Mouse (Mus musculus) MEL (cell line): Measurements from ENCODE around the gene Fndc8. TPM values are rescaled to one million over a fixed set of nuclear protein-coding genes. Genes with fewer than 3 reads are reported as not detected.

ENCODE experiments used
- DNase-seq: peaks from one replicate; pipeline ENCODE4 v3.0.0; 2011; ENCODE audit warnings: low read depth, low spot score
- H3K27ac ChIP-seq: 2 replicates; pipeline ENCODE4 v1.5.1; 2012; ENCODE audit warnings: low read depth, mild to moderate bottlenecking, control low read depth, low read length, moderate library complexity; ENCODE audit not compliant: control insufficient read depth
- H3K27me3 ChIP-seq, 2 experiments: fragments of 150-350 bp in 1 of 2; sonication (generic) in 1 of 2; 2 replicates each; pipeline ENCODE4 v1.6.1; 2012; ENCODE audit warnings: low read length in 2 of 2, mild to moderate bottlenecking in 2 of 2, improper control_type of control experiment in 1 of 2, moderate library complexity in 1 of 2; ENCODE audit not compliant: insufficient read depth in 2 of 2, control insufficient read depth in 1 of 2
- H3K36me3 ChIP-seq, 2 experiments: 2 replicates each; pipeline ENCODE4 v1.6.1; 2012 to 2014; ENCODE audit warnings: low read length in 2 of 2, improper control_type of control experiment in 1 of 2, inconsistent platforms in 1 of 2, mild to moderate bottlenecking in 1 of 2; ENCODE audit not compliant: insufficient read depth in 2 of 2, control insufficient read depth in 1 of 2
- H3K4me1 ChIP-seq, 2 experiments: fragments of 150-350 bp in 1 of 2; sonication (generic) in 1 of 2; 2 replicates each; pipeline ENCODE4 v1.6.1; 2012; ENCODE audit warnings: low read length in 2 of 2, improper control_type of control experiment in 1 of 2, mild to moderate bottlenecking in 1 of 2; ENCODE audit not compliant: insufficient read depth in 2 of 2, control insufficient read depth in 1 of 2
- H3K4me3 ChIP-seq, 2 experiments: fragments of 150-350 bp in 1 of 2; sonication (generic) in 1 of 2; 2 replicates each; pipeline ENCODE4 v1.5.1; 2012; ENCODE audit warnings: low read depth in 2 of 2, low read length in 2 of 2, mild to moderate bottlenecking in 2 of 2, moderate library complexity in 2 of 2, control low read depth in 1 of 2, improper control_type of control experiment in 1 of 2; ENCODE audit not compliant: control insufficient read depth in 1 of 2, insufficient read depth in 1 of 2
- H3K79me2 ChIP-seq: 2 replicates; pipeline ENCODE4 v1.6.1; 2012; ENCODE audit warnings: mild to moderate bottlenecking, low read length, moderate library complexity; ENCODE audit not compliant: control insufficient read depth, poor library complexity, insufficient read depth
- H3K9ac ChIP-seq: 2 replicates; pipeline ENCODE4 v1.6.1; 2012; ENCODE audit warnings: low read depth, mild to moderate bottlenecking, control low read depth, low read length, moderate library complexity; ENCODE audit not compliant: control insufficient read depth, poor library complexity, severe bottlenecking
- H3K9me3 ChIP-seq: fragments of 150-350 bp; sonication (generic); replicated peaks from 2 replicates; pipeline ENCODE4 v1.6.1; 2012; ENCODE audit warnings: mild to moderate bottlenecking, low read length, improper control_type of control experiment, moderate library complexity; ENCODE audit not compliant: insufficient read depth
- CHD1 ChIP-seq: IDR thresholded peaks from 2 replicates; pipeline ENCODE4 v1.6.1; 2012; ENCODE audit warnings: low read depth, mild to moderate bottlenecking, inconsistent platforms, low read length, improper control_type of control experiment
- CHD2 ChIP-seq: IDR thresholded peaks from 2 replicates; pipeline ENCODE4 v1.6.1; 2011; ENCODE audit warnings: low read length, improper control_type of control experiment
- CTCF ChIP-seq, 3 experiments: IDR thresholded peaks in 2 of 3; conservative IDR thresholded peaks in 1 of 3; 2 replicates each; pipeline ENCODE4 v1.5.1; 2011 to 2012; ENCODE audit warnings: low read length in 3 of 3, low read depth in 2 of 3, mild to moderate bottlenecking in 2 of 3, improper control_type of control experiment in 1 of 3, inconsistent platforms in 1 of 3, mixed read lengths in 1 of 3, moderate library complexity in 1 of 3; ENCODE audit not compliant: control insufficient read depth in 1 of 3, insufficient read depth in 1 of 3, poor library complexity in 1 of 3, severe bottlenecking in 1 of 3
- ETS1 ChIP-seq: IDR thresholded peaks from 2 replicates; pipeline ENCODE4 v1.6.1; 2012; ENCODE audit warnings: low read depth, mild to moderate bottlenecking, inconsistent platforms, low read length, improper control_type of control experiment, moderate library complexity
- GATA1 ChIP-seq: IDR thresholded peaks from 2 replicates; pipeline ENCODE4 v1.6.1; 2011; ENCODE audit warnings: low read depth, low read length, improper control_type of control experiment
- HCFC1 ChIP-seq: IDR thresholded peaks from 2 replicates; pipeline ENCODE4 v1.6.1; 2012; ENCODE audit warnings: low read depth, mild to moderate bottlenecking, inconsistent platforms, low read length, improper control_type of control experiment, moderate library complexity
- JUND ChIP-seq: IDR thresholded peaks from 2 replicates; pipeline ENCODE4 v1.6.1; 2011; ENCODE audit warnings: low read depth, mild to moderate bottlenecking, improper control_type of control experiment, low read length
- KAT2A ChIP-seq: conservative IDR thresholded peaks from 2 replicates; pipeline ENCODE4 v1.6.1; 2012; ENCODE audit warnings: low read depth, low read length, improper control_type of control experiment, inconsistent platforms
- MAX ChIP-seq: IDR thresholded peaks from 2 replicates; pipeline ENCODE4 v1.6.1; 2011; ENCODE audit warnings: low read length, improper control_type of control experiment
- MEF2A ChIP-seq: IDR thresholded peaks from 2 replicates; pipeline ENCODE4 v1.6.1; 2014; ENCODE audit warnings: low read depth, mild to moderate bottlenecking, inconsistent platforms, low read length, improper control_type of control experiment; ENCODE audit not compliant: poor library complexity, insufficient replicate concordance, severe bottlenecking; ENCODE audit errors: extremely low read depth
- MXI1 ChIP-seq: IDR thresholded peaks from 2 replicates; pipeline ENCODE4 v1.6.1; 2011; ENCODE audit warnings: mild to moderate bottlenecking, low read depth, low read length, improper control_type of control experiment
- MYB ChIP-seq: IDR thresholded peaks from 2 replicates; pipeline ENCODE4 v1.6.1; 2011; ENCODE audit warnings: mild to moderate bottlenecking, low read depth, low read length, improper control_type of control experiment
- NELFE ChIP-seq: IDR thresholded peaks from 2 replicates; pipeline ENCODE4 v1.6.1; 2011; ENCODE audit warnings: low read depth, low read length, improper control_type of control experiment
- NRF1 ChIP-seq: IDR thresholded peaks from 2 replicates; pipeline ENCODE4 v1.6.1; 2014; ENCODE audit warnings: low read depth, mild to moderate bottlenecking, inconsistent platforms, low read length, improper control_type of control experiment, moderate library complexity; ENCODE audit not compliant: poor library complexity, insufficient read depth, severe bottlenecking
- POLR2A ChIP-seq, 2 experiments: IDR thresholded peaks; 2 replicates each; pipeline ENCODE4 v1.6.1; 2011 to 2012; ENCODE audit warnings: low read length in 2 of 2, mild to moderate bottlenecking in 2 of 2, control low read depth in 1 of 2, improper control_type of control experiment in 1 of 2, low read depth in 1 of 2, moderate library complexity in 1 of 2; ENCODE audit not compliant: control insufficient read depth in 1 of 2, insufficient read depth in 1 of 2, poor library complexity in 1 of 2
- POLR2AphosphoS5 ChIP-seq: IDR thresholded peaks from 2 replicates; pipeline ENCODE4 v1.6.1; 2012; ENCODE audit warnings: low read depth, borderline replicate concordance, mild to moderate bottlenecking, inconsistent platforms, low read length, moderate library complexity, mixed read lengths
- RCOR1 ChIP-seq: IDR thresholded peaks from 2 replicates; pipeline ENCODE4 v1.6.1; 2012; ENCODE audit warnings: low read depth, mild to moderate bottlenecking, inconsistent platforms, low read length, improper control_type of control experiment
- SIN3A ChIP-seq: IDR thresholded peaks from 2 replicates; pipeline ENCODE4 v1.6.1; 2012; ENCODE audit warnings: low read length, improper control_type of control experiment, inconsistent platforms
- TAL1 ChIP-seq: IDR thresholded peaks from 2 replicates; pipeline ENCODE4 v1.6.1; 2012; ENCODE audit warnings: mild to moderate bottlenecking, inconsistent platforms, low read length, moderate library complexity, mixed read lengths
- TCF12 ChIP-seq: IDR thresholded peaks from 2 replicates; pipeline ENCODE4 v1.6.1; 2014; ENCODE audit warnings: low read depth, mild to moderate bottlenecking, inconsistent platforms, low read length, improper control_type of control experiment, moderate library complexity
- UBTF ChIP-seq: IDR thresholded peaks from 2 replicates; pipeline ENCODE4 v1.6.1; 2012; ENCODE audit warnings: low read depth, mild to moderate bottlenecking, inconsistent platforms, low read length, improper control_type of control experiment, moderate library complexity, borderline replicate concordance; ENCODE audit not compliant: insufficient read depth
- USF1 ChIP-seq: IDR thresholded peaks from 2 replicates; pipeline ENCODE4 v1.6.1; 2014; ENCODE audit warnings: low read depth, mild to moderate bottlenecking, inconsistent platforms, low read length, improper control_type of control experiment, moderate library complexity
- ZKSCAN1 ChIP-seq: IDR thresholded peaks from 2 replicates; pipeline ENCODE4 v1.6.1; 2012; ENCODE audit warnings: low read depth, mild to moderate bottlenecking, inconsistent platforms, low read length, improper control_type of control experiment, moderate library complexity
- polyA plus RNA-seq, 2 experiments: library from polyadenylated mRNA; stranded (reverse) in 1 of 2; unstranded in 1 of 2; fragments of >175 nt in 1 of 2; fragments of >200 nt in 1 of 2; gene quantifications; 2 replicates each; pipeline versions ENCODE4 v1.2.1 to v1.2.4; 2012; ENCODE audit warnings: low replicate concordance in 2 of 2, low read depth in 1 of 2; ENCODE audit not compliant: insufficient read length in 2 of 2, insufficient read depth in 1 of 2, missing spikeins in 1 of 2
- total RNA-seq: library from RNA; depleted of rRNA; stranded (reverse); fragments of 300-350 nt; gene quantifications from 2 replicates; pipeline ENCODE4 v1.2.3, GENCODE M21; 2012

The Fndc8 gene
- total and polyA plus RNA-seq, 3 experiments = 0.15 to 0.72 TPM; not detected in 1

GRCm38 (mm10) chr11:82904952-82905351, 13.0 kb downstream of the Fndc8 start:
- Histone ChIP-seq H3K4me1 (peaks cover 0 to 12% of the 10 kb centered on the region in 2 experiments; a peak in 3 of 4 replicates), H3K36me3 (peaks cover 6 to 17% of the 10 kb centered on the region in 2 experiments), H3K9me3 (no peaks in the 10 kb centered on the region), H3K4me3 (no peak overlapping the region), H3K27me3 (no peaks in the 10 kb centered on the region), H3K27ac (no peak overlapping the region), H3K9ac (no peak overlapping the region), H3K79me2 (peaks cover 21% of the 10 kb centered on the region)
- peak; percentile 51 for DNase-seq
- TF ChIP-seq USF1 (peak; percentile 82), RCOR1 (no peak)

GRCm38 (mm10) chr11:82905816-82906215, 13.9 kb downstream of the Fndc8 start:
- peaks cover 4 to 17% of the 10 kb centered on the region in 2 experiments for H3K36me3 ChIP-seq

GRCm38 (mm10) chr11:82907651-82908607, 16.0 kb downstream of the Fndc8 start, which contains the start of gene Nle1:
Gene Nle1, minus strand, starts transcription at chr11:82908411.
- H3K9me3 ChIP-seq = no peaks in the 10 kb centered on the region
- peak within 1 kb of the TSS; percentile 96 to 98 for H3K4me3 ChIP-seq
- peak within 1 kb of the TSS; percentile 65 for H3K27ac ChIP-seq
- peak within 1 kb of the TSS; percentile 94 for H3K9ac ChIP-seq
- peak; percentile 97 for DNase-seq
- H3K27me3 ChIP-seq = no peaks in the 10 kb centered on the region
- peaks cover 0 to 12% of the 10 kb centered on the region in 2 experiments; a peak in 3 of 4 replicates for H3K4me1 ChIP-seq
- H3K79me2 ChIP-seq = peaks cover 21% of the 10 kb centered on the region
- peaks cover 4 to 17% of the 10 kb centered on the region in 2 experiments for H3K36me3 ChIP-seq
- no peak for TF ChIP-seq MYB
- no peak for TF ChIP-seq NRF1
- no peak for TF ChIP-seq ZKSCAN1
- 0 out of 2 replicates have a peak, but pooled peaks have one; percentile 21 for TF ChIP-seq UBTF
- no peak for TF ChIP-seq JUND
- peak; percentile 70 to 99 (median 96) for TF ChIP-seq CTCF (IDR thresholded peaks at IDR 0.05 in 2 of 3, conservative IDR thresholded peaks at IDR 0.05 in 1 of 3; ENCODE audit: control insufficient read depth in 1 of 3, insufficient read depth in 1 of 3, low read depth in 2 of 3, low read length in 3 of 3, poor library complexity in 1 of 3, severe bottlenecking in 1 of 3)
- TF ChIP-seq MEF2A = no peak
- peak; percentile 66; the same call in 1 of the 2 replicates for TF ChIP-seq ETS1
- peak; percentile 91 to 98 for TF ChIP-seq POLR2A (IDR thresholded peaks at IDR 0.05; ENCODE audit: control insufficient read depth in 1 of 2, insufficient read depth in 1 of 2, low read depth in 1 of 2, low read length in 2 of 2, poor library complexity in 1 of 2)
- TF ChIP-seq MXI1 = peak; percentile 100
- no peak for TF ChIP-seq CHD1
- TF ChIP-seq GATA1 = no peak
- peak; percentile 86 for TF ChIP-seq NELFE
- peak; percentile 73 for TF ChIP-seq TCF12
- peak; percentile 98 for TF ChIP-seq MAX
- no peak for TF ChIP-seq KAT2A
- TF ChIP-seq HCFC1 = peak; percentile 91
- TF ChIP-seq TAL1 = no peak
- no peak for TF ChIP-seq RCOR1
- TF ChIP-seq CHD2 = no peak
- TF ChIP-seq USF1 = peak; percentile 82
- TF ChIP-seq SIN3A = peak; percentile 99
- no peak for TF ChIP-seq POLR2AphosphoS5

More at GRCm38 (mm10) chr11:82905816-82906215, 13.9 kb downstream of the Fndc8 start:
- H3K9me3 ChIP-seq = no peaks in the 10 kb centered on the region
- peaks cover 21% of the 10 kb centered on the region for H3K79me2 ChIP-seq
- no peak for DNase-seq
- no peak overlapping the region for H3K4me3 ChIP-seq
- no peaks in the 10 kb centered on the region for H3K27me3 ChIP-seq
- H3K4me1 ChIP-seq = peaks cover 0 to 12% of the 10 kb centered on the region in 2 experiments; a peak in 3 of 4 replicates
- no peak for TF ChIP-seq CHD1
- TF ChIP-seq, all 39 proteins: peak for 0
- Histone ChIP-seq H3K27ac (no peak overlapping the region), H3K9ac (no peak overlapping the region)
